Comparison of ENCODE assay signal across 9 mouse cellular contexts in genomic region chr15:71240647-71241351, GRCm38 (mm10).
DNase-seq lines count a peak whose midpoint lies in the region; ATAC-seq and TF ChIP-seq lines count a peak whose summit lies in the region.
"Had no signal": no experiment of that assay in that cellular context is flagged by ENCODE, and none has a peak within 500 bp of the region (broad histone marks: within the 10 kb centered on the region; RNA-seq: fewer than 3 reads in every experiment).

No protein-coding gene starts in this region.

- no peak for ATAC-seq in limb, embryonic 11.5 days (ENCODE audit: insufficient number of reproducible peaks, low FRiP score, low TSS enrichment, low read depth)

- DNase-seq in thymus, postnatal 14 days = peak; percentile 6
- DNase-seq in thymus, adult 2 months = no peak
- DNase-seq in cerebellum, adult 9-10 months = peak; percentile 53
- peak; percentile 67 to 83 for DNase-seq in frontal cortex, postnatal 10 days (ENCODE audit: low spot score in 2 of 2)
- DNase-seq in induced T-regulatory cell, adult 2 months (ENCODE audit: low read depth) = peak; percentile 3
- DNase-seq in limb, embryonic 11.5 days (ENCODE audit: low spot score) = peak; percentile 85
- DNase-seq in ovary, adult 18-20 months (ENCODE audit: low spot score) = peak; percentile 10
- DNase-seq in B cell, adult 2 months = no peak

- H3K36me3 ChIP-seq in thymus, adult 2 months (ENCODE audit: control insufficient read depth, insufficient read depth, low read length) = no peaks in the 10 kb centered on the region
- no peaks in the 10 kb centered on the region for H3K36me3 ChIP-seq in limb, embryonic 11.5 days (ENCODE audit: control insufficient read depth, insufficient read depth, low read length)
- H3K36me3 ChIP-seq: embryonic facial prominence, embryonic 13.5 days had no signal

- no peaks in the 10 kb centered on the region for H3K4me1 ChIP-seq in thymus, adult 2 months (replicated peaks; ENCODE audit: control insufficient read depth, insufficient read depth, low read length)
- no peaks in the 10 kb centered on the region for H3K4me1 ChIP-seq in limb, embryonic 11.5 days (ENCODE audit: control insufficient read depth, insufficient read depth, low read length)
- H3K4me1 ChIP-seq: embryonic facial prominence, embryonic 13.5 days had no signal

- TF ChIP-seq POLR2A in thymus, adult 2 months (IDR thresholded peaks at IDR 0.05; ENCODE audit: control insufficient read depth, extremely low read depth, insufficient read depth, low read length, poor library complexity) = no peak

- H3K27me3 ChIP-seq in thymus, adult 2 months (ENCODE audit: control insufficient read depth, insufficient read depth, low read length) = no peaks in the 10 kb centered on the region
- H3K27me3 ChIP-seq in limb, embryonic 11.5 days (ENCODE audit: control insufficient read depth, insufficient read depth, low read length) = no peaks in the 10 kb centered on the region
- H3K27me3 ChIP-seq: embryonic facial prominence, embryonic 13.5 days had no signal

- H3K9me3 ChIP-seq in limb, embryonic 11.5 days (ENCODE audit: control insufficient read depth, low read length) = no peaks in the 10 kb centered on the region
- H3K9me3 ChIP-seq: embryonic facial prominence, embryonic 13.5 days had no signal

- H3K4me3 ChIP-seq in thymus, adult 2 months (ENCODE audit: control insufficient read depth, insufficient read depth, low read length) = no peak overlapping the region
- no peak overlapping the region for H3K4me3 ChIP-seq in limb, embryonic 11.5 days (ENCODE audit: low read depth, low read length)
- H3K4me3 ChIP-seq: embryonic facial prominence, embryonic 13.5 days had no signal

- H3K9ac ChIP-seq in limb, embryonic 11.5 days (ENCODE audit: low read length) = no peak overlapping the region
- H3K9ac ChIP-seq: embryonic facial prominence, embryonic 13.5 days had no signal

- WGBS in thymus, adult 2 months = 45% methylated on average over 9 of the region's 9 CpGs
- 47% methylated on average over 9 of the region's 9 CpGs for WGBS in limb, embryonic 11.5 days

- H3K27ac ChIP-seq in thymus, adult 2 months (ENCODE audit: control insufficient read depth, insufficient read depth, low read length) = no peak overlapping the region
- H3K27ac ChIP-seq in limb, embryonic 11.5 days (replicated peaks; ENCODE audit: low read depth, low read length) = no peak overlapping the region
- H3K27ac ChIP-seq: embryonic facial prominence, embryonic 13.5 days had no signal

- no peak for TF ChIP-seq CTCF in thymus, adult 2 months (IDR thresholded peaks at IDR 0.05; ENCODE audit: borderline replicate concordance, control insufficient read depth, extremely low read depth, insufficient read depth, low read length, poor library complexity)

- H3K4me2 ChIP-seq in limb, embryonic 11.5 days (ENCODE audit: low read depth, severe bottlenecking) = no peak overlapping the region
- H3K4me2 ChIP-seq: embryonic facial prominence, embryonic 13.5 days had no signal

Comparison
In these comparisons a context has a peak if more than half of its experiments do, and no peak if none do; other contexts are left out.
1. DNase-seq: peak in thymus, postnatal 14 days (single experiment), cerebellum, adult 9-10 months (single experiment), frontal cortex, postnatal 10 days (2 of 2), induced T-regulatory cell, adult 2 months (single experiment), limb, embryonic 11.5 days (single experiment) and ovary, adult 18-20 months (single experiment); none in thymus, adult 2 months (single experiment) and B cell, adult 2 months (0 of 2).